Mouse (Mus musculus) adrenal gland, adult (tissue): ENCODE data around the gene Srrd.

Experiments used
- DNase-seq, 2 experiments: peaks; one replicate each; pipeline ENCODE4 v3.0.0; 2022 to 2023; ENCODE audit warnings: low spot score in 1 of 2; ENCODE audit not compliant: inconsistent age in 2 of 2

The Srrd gene

DNA sequence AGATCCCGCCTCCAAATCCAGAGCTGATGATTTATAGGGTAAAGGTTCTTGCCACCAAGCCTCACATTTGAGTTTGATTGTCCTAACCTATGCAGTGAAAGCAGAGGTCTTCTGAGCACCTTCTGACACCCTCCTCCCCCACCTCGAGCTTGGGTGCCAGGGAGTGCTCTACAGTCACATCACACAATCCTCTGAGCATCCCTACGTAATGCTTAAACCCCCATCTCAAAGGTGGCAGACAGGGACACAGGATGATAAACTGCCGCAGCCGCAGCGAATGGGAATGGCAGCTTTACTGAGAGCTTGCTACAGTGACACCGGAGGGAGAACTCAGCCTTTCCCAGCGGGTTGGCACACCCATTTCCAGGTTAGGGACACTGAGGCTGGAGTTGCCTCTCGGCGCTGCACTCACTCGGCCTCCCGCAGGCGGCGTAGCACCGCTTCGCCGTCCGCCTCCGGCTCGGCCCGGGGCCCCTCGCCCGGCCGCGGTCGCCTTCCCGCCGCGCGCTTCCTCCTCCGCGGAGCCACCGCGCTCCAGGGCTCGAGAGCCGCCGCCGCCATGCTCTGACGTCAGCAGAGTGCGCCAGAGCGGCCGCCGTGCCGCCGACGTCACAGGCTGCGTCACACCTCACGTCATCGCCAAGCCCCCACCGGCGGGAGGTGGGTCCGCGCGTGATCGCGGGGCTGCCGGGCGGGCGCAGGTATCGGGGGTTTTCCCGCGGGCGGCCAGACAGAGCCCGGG, at the start of gene Srrd, which contains the start of gene Hps4:
Gene Srrd, minus strand, starts transcription at position 578 of the 742 bp plus-strand sequence.
Gene Hps4, plus strand, starts transcription at position 621 of the 742 bp plus-strand sequence.
- DNase-seq, result peak; percentile 90 to 96

DNA sequence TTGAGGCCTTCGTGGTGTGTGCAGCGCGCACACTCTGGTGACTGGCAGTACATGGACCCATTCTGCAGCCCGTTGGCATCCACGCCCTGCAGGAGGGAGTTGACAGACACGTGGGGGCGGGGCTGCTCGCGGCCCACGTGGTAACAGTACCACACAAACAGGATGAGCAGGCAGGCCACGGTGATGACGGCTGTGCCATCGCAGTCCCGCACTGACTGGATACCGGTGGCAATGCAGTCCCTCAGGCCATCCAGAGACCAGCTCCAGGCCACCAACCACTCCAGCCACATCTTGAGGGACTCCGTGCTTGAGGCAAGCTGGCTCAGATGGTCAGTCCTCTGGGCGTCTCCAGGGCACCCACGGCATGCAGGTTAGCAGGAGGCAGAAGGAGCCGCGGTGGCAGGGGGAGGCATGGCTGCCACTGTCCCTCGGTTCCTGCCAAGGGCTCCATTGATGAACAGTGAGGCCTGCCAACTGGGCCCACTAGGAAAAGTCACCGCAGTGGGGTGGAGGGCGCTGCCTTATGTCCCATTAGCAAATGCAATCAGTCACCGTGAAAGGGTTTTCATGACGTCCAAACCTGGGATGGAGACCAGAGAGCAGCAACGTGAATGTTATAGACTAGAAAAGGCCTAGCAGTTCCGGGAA, 49.0 kb upstream of the Srrd start:
- no peak for DNase-seq

DNA sequence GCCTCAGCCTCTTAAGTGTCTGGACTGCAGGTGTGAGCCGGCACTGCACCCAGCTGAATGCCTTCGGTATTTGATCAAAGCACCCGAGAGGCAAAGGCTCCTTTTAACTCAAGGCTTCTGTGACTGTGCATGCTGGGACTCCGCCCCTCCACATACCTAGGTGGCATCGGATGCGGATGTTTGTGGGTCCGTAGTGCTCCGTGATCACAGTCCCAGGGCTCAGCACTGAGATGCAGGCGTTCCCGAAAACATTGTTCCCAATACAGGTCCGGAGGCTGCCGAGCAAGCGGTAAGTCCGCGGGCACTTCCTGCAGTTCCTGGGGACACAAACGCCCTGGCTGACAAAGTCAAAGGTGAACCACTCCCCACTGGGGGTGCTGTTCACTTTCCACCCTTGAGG, 48.2 kb upstream of the Srrd start:
- DNase-seq, result no peak

DNA sequence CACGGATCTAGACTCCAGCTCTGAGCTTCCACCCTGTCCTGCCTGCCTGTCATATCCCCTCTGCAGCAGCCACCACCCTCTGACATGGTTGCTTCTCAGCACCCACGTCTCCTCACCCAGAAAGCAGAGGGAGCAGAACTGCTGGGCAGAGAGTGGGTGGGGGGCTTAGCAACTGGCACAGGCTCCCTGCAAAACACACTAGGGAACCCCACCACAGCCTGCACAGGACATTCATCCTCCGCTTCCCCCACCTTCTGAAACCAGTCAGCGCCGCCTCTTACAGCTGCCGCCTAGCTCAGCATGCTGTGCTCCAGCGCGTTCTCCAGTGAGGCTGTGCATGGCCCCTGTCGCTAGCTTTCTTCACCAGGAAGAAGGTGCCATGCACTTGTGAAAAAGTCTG, 46.5 kb upstream of the Srrd start:
- DNase-seq, result no peak

DNA sequence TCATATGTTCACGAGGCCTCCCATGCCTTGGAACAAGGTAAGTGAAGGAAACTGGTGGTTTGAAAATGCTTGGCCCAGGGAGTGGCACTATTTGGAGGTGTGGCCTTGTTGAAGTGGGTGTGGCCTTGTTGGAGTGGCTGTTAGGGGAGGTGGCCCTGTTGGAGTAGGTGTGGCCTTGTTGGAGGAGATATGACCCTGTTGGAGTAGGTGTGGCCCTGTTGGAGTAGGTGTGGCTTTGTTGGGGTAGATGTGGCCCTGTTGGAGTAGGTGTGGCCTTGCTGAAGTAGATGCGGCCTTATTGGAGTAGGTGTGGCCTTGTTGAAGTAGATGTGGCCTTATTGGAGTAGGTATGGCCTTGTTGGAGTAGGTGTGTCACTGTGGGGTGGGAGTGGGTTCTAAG, 43.1 kb upstream of the Srrd start:
- no peak for DNase-seq

DNA sequence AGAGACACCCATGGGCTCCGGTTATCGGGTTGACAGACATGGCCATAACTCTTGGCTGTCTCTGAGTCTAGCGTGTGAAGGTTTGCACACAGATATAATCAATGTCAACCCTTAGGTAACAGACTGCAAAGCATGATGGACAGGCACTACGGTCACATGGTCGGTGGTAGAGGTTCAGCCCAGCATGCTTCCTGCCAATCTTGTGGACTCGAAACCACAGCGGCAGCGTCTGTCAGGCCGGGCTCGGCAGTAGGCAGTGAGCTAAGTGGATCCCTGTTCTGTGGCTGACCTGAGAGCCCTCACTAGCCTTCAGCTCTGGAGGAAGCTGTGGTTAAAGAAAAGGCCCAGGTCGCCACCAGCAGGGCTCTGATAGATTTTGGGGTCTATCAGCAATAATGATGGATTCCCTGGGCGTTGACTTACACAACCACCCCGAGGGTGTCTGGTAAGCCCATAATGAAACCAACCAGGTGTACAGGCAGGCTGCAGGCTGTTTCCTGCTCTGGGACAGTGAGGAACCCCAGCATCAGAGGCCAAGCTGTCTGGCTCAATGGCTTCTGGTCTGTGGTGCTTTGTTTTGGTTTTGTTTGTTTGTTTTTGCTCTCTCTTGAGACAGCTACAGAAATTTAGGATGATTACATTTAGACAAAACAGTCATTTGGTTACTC, 42.1 kb upstream of the Srrd start:
- no peak for DNase-seq

DNA sequence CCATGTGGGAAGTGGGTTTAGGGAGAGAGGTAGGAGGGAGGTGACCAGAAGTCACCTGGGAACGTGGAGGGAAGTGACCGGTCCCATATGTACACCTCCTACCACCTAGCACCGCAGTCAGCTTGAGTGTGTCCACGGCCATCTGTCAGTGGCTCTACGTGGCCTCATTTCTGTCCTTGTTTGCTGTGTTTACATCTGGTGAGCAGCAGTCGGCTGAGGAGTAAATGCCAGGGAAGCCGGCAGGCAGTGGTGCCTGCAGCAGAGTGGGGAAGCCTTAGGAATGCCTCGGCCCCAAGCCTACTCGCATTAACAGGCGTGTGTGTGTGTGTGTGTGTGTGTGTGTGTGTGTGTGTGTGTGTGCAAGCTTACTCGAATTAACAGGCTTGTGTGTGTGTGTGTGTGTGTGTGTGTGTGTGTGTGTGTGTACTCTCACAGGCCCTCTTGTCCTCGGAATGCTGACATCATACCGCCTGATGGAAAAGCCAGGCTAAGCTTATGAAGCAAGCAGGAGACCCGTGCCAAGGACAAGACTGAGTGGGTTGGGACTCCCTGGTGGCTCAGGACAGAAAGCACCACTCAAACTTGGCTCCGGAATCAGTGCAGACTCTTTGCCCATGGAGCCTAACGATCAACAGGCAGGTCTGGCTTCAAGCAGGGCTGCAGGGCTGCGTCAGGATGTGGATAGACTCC, 39.9 kb upstream of the Srrd start:
- peak; percentile 80 to 90 for DNase-seq

DNA sequence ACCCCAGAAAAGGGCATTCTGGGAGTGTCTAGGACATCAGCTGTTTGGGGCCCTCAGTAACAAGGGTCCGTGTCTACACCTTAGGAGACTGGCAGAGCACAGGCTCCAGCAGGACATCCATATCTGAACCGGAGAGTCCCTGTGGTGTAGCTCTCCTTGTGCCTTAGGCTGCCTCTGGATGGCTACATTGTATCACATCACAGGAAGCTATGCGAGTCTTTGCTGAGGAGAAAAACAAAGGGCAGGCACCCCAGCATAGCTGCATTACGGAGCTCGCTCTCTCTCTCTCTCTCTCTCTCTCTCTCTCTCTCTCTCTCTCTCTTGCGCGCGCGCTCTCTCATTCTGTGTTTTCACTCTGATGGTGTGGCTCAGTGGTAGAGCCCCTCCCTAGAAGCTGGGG, 39.2 kb upstream of the Srrd start:
- no peak for DNase-seq

DNA sequence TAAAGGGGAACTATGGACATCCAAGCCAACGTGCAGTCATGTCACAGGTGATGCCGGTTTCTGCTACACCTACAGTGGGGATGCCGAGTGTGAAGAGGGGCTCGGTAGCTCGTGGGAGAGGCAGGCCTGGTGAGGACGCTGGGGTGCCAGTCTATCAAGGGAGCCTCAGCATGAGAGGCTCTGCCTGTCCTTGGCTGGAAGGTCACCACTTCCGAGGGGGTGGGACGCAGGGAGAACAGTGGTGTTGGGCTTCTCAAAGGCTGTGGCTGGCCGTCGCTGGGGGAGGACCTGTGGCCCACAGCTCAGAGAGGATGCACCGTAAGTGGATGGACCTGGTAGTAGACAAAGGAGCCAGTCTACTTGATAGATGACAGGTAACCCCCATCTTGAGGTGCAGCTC, 38.3 kb upstream of the Srrd start:
- peak; percentile 66 to 81 for DNase-seq

DNA sequence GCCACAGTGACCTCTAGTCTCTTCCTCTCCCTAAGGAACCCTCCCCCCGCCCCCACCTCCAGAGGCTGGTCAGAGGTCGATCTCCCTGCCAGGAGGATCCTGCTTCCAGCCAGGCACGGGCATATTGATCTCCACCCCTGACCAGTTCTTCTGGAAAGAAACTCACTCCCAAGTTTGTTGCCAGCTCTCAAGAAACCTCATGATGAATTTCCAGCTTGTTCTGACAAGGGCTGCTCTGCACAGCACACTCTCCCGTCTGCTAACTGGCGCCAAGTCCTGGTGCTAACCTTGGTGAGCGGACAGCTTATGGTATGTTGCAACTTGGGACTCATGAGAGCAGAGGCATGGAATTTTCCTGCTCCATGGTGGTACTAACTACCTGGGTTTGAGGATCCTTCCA, 35.9 kb upstream of the Srrd start:
- peak; percentile 79 to 92 for DNase-seq

DNA sequence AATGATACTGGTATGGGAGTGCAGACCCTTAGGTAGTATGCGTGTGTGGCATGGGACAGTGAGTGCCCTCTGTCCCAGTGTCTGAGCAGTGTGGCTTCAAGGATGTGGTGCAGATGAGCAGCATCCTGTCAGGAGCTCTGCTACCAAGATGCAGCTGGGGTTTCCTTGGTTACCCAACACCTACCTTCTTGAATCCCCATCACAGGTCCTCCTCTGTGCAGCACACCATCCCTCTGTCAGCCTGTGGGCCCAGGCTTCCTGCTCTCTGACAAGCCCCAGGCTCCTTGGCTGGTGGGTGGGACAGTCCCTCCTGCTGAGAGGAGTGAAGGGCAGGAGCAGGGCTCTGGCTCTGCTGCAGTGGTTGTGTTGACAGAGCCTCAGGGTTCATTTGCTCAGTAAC, 34.5 kb upstream of the Srrd start:
- DNase-seq, result no peak

DNA sequence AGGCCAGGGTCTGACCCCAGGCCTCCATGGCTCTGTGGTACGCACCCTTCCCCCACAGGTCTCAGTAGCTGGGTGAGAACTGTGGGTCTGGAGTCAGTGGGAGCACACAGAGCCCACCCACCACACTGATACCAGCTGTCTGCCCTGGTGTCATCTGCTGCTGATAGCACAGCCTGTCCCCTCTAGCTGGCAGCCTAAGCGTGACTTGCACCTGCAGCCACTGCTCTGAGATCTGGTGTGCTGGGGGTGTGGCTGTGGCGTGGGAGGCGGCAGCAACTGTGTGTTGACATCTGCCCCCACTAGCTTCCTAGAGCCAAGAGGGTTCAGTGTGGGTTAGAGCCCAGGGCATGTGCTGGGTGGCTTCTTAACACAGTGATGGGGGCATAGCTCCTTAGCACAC, 33.3 kb upstream of the Srrd start:
- no peak for DNase-seq

DNA sequence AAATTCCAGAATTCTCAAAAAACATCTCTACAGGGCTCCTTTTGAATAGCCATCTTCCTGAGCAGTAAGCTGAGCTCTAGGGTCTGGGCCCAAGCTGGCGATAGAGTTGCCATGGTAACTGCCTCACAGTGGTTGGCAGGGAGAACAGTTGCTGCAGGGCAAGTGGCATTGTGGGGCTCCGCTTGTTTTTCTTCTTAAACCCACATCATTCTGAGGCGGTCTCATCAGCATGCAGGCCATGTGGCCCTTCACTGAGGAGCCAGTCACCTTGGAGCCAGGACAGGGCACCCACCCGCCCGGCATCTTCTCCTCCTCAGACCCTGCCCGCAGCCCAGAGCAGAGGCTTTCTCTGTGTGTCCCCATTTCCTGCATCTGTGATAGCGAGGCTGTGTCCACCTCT, 29.1 kb upstream of the Srrd start:
- DNase-seq, result no peak

DNA sequence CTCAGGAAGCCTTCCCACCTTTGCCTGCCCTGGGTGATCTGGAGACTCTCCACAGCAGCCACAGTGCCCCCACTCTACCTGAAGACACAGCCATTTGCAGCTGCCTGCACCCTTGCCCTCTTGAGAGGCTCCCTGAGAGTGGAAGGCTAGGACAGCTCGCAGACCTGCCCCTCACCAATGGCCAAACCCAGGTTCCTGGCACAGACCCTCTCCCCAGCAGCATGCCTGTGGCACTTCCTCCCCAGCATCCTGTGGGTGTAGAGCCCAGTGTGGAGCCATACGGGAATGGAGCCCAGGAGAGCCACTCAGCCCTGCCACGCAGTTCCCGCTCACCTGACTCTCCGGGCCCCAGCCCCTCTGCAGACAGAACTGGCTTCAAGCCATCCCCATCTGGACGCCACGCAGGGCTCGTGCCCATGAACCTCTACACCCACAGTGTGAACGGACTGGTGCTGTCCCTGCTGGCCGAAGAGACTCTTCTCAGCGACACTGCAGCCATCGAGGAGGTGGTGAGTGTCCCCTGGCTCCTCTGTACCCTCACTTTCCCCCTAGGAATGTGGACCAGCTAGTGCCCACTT, 27.5 kb upstream of the Srrd start:
- DNase-seq, result no peak

DNA sequence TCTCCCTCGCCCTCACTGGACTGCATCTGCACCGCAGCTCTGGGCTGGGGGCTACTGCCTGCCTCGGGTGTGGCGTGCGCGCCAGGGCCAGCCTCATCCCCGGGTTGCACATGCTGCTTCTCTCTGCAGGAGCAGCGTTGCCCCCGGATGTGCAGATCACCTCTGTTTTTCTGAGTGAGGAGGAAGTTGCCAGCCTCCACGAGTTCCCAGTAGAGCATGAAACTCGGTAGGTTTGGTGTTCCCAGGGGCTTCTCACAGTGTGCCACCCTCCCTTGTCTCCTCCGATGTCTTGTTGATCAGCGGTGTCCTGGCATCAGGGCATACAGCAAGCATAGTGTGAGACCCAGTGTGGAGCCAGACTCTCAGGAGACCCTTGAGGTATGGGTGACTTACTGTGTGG, 26.5 kb upstream of the Srrd start:
- no peak for DNase-seq

DNA sequence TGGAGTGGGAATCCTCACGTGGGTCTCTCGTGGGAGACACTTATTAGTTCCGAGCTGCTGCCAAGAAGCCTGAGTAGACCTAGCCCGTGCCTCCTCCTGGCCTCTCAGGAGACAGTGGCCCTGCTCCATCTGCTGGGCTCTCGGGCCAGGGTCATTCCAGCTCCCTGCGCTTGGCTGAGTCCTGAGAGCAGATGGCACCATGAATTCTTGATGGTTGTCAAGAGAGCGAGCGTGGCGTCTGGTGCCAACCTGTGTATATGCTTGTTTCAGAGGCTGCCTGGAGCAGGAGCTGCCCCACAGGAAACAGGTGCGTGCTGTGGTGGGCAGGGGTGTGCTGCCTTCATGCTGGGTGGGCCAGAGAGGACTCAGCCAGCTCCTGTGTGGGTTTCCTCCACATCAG, 25.8 kb upstream of the Srrd start:
- no peak for DNase-seq

DNA sequence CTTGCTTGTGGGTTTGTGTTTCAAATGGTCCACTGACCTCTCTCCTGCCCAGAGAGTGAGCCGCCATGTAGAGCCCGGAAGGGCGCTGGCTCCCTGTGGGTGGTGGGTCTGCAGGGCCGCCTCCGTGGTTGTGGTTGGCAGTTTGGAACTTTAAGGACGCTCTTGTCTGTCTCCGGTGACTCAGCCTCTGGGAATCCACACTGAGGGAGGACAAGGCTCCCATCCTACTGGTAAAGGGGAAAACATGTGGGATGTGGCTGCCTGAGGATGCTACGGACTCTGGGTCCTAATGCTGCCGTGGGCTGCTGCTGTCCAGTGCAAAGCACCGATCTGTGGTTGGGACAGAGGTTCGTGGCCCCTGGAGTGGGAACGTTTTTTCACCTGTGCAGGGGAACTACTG, 25.1 kb upstream of the Srrd start:
- DNase-seq, result no peak

DNA sequence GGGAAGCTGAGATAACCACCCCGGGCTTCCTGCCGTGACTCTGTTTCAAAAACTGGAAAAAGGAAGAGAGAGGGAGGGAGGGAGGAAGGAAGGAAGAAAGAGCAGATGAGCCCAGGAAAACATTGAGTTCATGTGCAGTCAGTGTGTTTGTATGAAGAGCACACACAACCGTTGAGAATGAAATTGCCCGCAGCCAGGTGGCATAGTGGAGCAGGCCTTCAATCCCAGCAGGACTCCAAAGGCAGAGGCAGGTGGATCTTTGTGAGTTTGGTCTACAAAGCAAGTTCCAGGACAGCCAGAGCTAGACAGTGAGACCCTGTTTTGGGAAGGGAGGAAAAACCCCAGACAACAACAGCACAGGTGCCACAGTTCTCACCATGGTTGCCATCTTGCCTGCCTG, 24.5 kb upstream of the Srrd start:
- DNase-seq, result no peak

DNA sequence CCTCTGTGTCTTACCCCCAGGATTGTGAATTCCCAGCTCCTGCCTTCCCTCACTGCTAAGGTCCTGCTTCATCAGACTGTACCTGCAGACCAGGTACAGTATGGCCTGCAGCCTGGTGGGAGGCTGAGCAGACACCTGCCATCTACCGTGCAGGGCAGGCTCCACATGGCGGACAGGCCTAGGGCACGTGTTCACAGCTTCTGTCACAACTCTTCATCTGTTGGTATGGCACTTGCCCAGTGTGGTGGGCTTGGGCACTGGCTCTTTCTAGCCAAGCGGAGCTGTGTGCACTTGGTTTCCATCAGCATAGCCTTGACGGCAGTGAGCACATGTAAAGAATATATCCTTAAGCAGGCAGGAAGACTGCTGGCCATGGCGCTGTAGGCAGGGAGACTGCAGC, 24.0 kb upstream of the Srrd start:
- no peak for DNase-seq

DNA sequence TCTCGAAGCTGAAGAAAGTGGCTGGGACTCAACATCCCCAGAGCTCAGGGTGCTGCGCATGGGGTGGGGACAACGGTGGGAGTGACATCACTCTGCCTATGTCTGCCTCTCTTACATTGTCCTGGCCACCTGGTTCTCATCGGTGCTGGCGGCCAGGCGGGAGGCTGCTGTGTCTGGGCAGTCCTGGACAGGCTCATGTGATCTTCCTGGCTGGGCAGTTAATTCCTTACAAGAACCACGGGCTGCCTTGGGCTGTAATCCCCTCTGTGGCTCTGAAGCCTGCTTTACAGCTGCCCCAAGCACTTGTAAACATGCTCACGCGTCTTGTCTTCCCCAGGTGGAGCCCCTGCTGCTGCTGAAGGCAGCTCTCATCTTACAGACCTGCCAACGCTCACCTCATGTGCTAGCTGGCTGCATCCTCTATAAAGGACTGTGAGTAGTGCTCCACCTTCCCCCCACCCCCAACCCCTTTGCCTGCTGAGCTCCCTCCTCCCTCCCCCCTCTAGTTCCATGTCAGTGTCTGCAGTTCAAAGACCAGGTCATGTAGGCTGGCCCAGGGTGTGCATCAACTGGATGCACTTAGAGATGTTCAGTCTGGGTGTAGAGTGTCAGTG, 21.5 kb upstream of the Srrd start:
- DNase-seq, result no peak

DNA sequence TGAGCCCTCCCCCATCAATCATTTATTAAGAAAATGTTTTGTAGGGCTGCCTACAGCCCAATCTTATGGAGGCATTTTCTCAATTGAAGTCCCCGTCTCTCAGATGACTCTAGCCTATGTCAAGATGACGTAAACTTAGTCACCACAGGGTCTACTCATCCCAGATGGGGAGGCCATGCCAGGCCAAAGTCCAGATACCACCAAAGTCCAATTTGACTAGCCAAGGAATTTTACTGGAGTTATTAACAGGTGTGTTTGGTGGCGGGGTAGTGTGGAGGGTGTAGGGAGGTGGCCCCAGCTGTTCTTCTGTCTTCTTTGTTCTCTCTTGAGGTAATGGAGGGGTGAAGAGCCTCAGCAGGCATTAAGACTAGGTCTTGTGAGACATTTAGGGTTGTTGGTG, 17.2 kb upstream of the Srrd start:
- DNase-seq, result no peak
